Mouse (Mus musculus) megakaryocyte, embryonic 14.5 days (primary cell): ENCODE results near the gene Adcy5. TPM values are rescaled to one million over a fixed set of nuclear protein-coding genes. Genes with fewer than 3 reads are reported as not detected.

Source experiments
- H3K27me3 ChIP-seq: replicated peaks from 2 replicates; pipeline ENCODE3; 2012; ENCODE audit warnings: inconsistent platforms
- H3K36me3 ChIP-seq: replicated peaks from 2 replicates; pipeline ENCODE3; 2012; ENCODE audit warnings: low read length, inconsistent platforms, mixed read lengths
- H3K4me1 ChIP-seq: 2 replicates; pipeline ENCODE4 v1.6.1; 2012; ENCODE audit warnings: inconsistent platforms
- H3K4me3 ChIP-seq: replicated peaks from 2 replicates; pipeline ENCODE3; 2012; ENCODE audit warnings: moderate library complexity, mild to moderate bottlenecking, inconsistent platforms
- H3K9me3 ChIP-seq: 2 replicates; pipeline ENCODE4 v1.6.1; 2012; ENCODE audit warnings: inconsistent platforms
- FLI1 ChIP-seq: IDR thresholded peaks from 2 replicates; pipeline ENCODE4 v1.6.1; 2012; ENCODE audit warnings: low read length, inconsistent platforms, mixed read lengths
- GATA1 ChIP-seq: IDR thresholded peaks from 3 replicates; pipeline ENCODE4 v1.6.1; 2012; ENCODE audit warnings: mixed read lengths, low read length, inconsistent platforms, borderline replicate concordance
- polyA plus RNA-seq: library from polyadenylated mRNA; stranded (reverse); fragments of >175 nt; gene quantifications from 2 replicates; pipeline ENCODE4 v1.2.3, GENCODE M21; 2012; ENCODE audit warnings: low replicate concordance; ENCODE audit not compliant: insufficient read depth

Adcy5 gene
- polyA plus RNA-seq, 1 experiment = 3.9 TPM

GRCm38 (mm10) chr16:35306631-35307030, 152.0 kb downstream of the Adcy5 start:
- TF ChIP-seq GATA1 (no peak), FLI1 (no peak)
- Histone ChIP-seq H3K4me3 (no peak overlapping the region), H3K36me3 (peaks cover 42% of the 10 kb centered on the region), H3K9me3 (no peaks in the 10 kb centered on the region), H3K27me3 (no peaks in the 10 kb centered on the region), H3K4me1 (0 out of 2 replicates have a peak, but pooled peaks cover 4% of the 10 kb centered on the region)

GRCm38 (mm10) chr16:35307331-35307730, 152.7 kb downstream of the Adcy5 start:
- Histone ChIP-seq H3K27me3 (no peaks in the 10 kb centered on the region), H3K4me3 (no peak overlapping the region), H3K9me3 (no peaks in the 10 kb centered on the region), H3K4me1 (0 out of 2 replicates have a peak, but pooled peaks cover 4% of the 10 kb centered on the region), H3K36me3 (peaks cover 35% of the 10 kb centered on the region)
- TF ChIP-seq FLI1 (no peak), GATA1 (no peak)

- Histone ChIP-seq H3K4me3 (no peak overlapping the region), H3K36me3 (peaks cover 30% of the 10 kb centered on the region), H3K27me3 (no peaks in the 10 kb centered on the region), H3K4me1 (0 out of 2 replicates have a peak, but pooled peaks cover 4% of the 10 kb centered on the region), H3K9me3 (no peaks in the 10 kb centered on the region)
- TF ChIP-seq FLI1 = no peak
- no peak for TF ChIP-seq GATA1
Observed at GRCm38 (mm10) chr16:35308016-35308415, 153.3 kb downstream of the Adcy5 start.

- no peak overlapping the region for H3K4me3 ChIP-seq
- 0 out of 2 replicates have a peak, but pooled peaks cover 4% of the 10 kb centered on the region for H3K4me1 ChIP-seq
- H3K27me3 ChIP-seq = no peaks in the 10 kb centered on the region
- H3K9me3 ChIP-seq = no peaks in the 10 kb centered on the region
- no peak for TF ChIP-seq FLI1
- no peak for TF ChIP-seq GATA1
- peaks cover 29% of the 10 kb centered on the region for H3K36me3 ChIP-seq
Observed at GRCm38 (mm10) chr16:35308486-35309143, 153.9 kb downstream of the Adcy5 start.

- H3K9me3 ChIP-seq = no peaks in the 10 kb centered on the region
- 0 out of 2 replicates have a peak, but pooled peaks cover 4% of the 10 kb centered on the region for H3K4me1 ChIP-seq
- H3K4me3 ChIP-seq = no peak overlapping the region
- H3K36me3 ChIP-seq = peaks cover 24% of the 10 kb centered on the region
- TF ChIP-seq GATA1 = no peak
- H3K27me3 ChIP-seq = no peaks in the 10 kb centered on the region
Observed at GRCm38 (mm10) chr16:35309634-35310033, 155.0 kb downstream of the Adcy5 start.

- H3K36me3 ChIP-seq = peaks cover 16% of the 10 kb centered on the region
- H3K9me3 ChIP-seq = no peaks in the 10 kb centered on the region
- H3K4me3 ChIP-seq = no peak overlapping the region
- H3K27me3 ChIP-seq = no peaks in the 10 kb centered on the region
- H3K4me1 ChIP-seq = 0 out of 2 replicates have a peak, but pooled peaks cover 4% of the 10 kb centered on the region
- no peak for TF ChIP-seq GATA1
- no peak for TF ChIP-seq FLI1
Observed at GRCm38 (mm10) chr16:35310551-35311110, 156.0 kb downstream of the Adcy5 start.

- Histone ChIP-seq H3K36me3 (peaks cover 12% of the 10 kb centered on the region), H3K27me3 (no peaks in the 10 kb centered on the region), H3K4me3 (no peak overlapping the region), H3K4me1 (0 out of 2 replicates have a peak, but pooled peaks cover 3% of the 10 kb centered on the region), H3K9me3 (no peaks in the 10 kb centered on the region)
- TF ChIP-seq FLI1 (no peak), GATA1 (no peak)
Observed at GRCm38 (mm10) chr16:35311586-35311985, 156.9 kb downstream of the Adcy5 start.

- H3K36me3 ChIP-seq = peaks cover 12% of the 10 kb centered on the region
- no peak overlapping the region for H3K4me3 ChIP-seq
- H3K4me1 ChIP-seq = peaks cover 16% of the 10 kb centered on the region
Observed at GRCm38 (mm10) chr16:35315496-35315895, 160.8 kb downstream of the Adcy5 start.

GRCm38 (mm10) chr16:35316856-35317264, 162.2 kb downstream of the Adcy5 start:
- no peaks in the 10 kb centered on the region for H3K27me3 ChIP-seq
- no peak overlapping the region for H3K4me3 ChIP-seq
- no peak for TF ChIP-seq GATA1
- no peak for TF ChIP-seq FLI1
- peaks cover 16% of the 10 kb centered on the region for H3K4me1 ChIP-seq
- H3K9me3 ChIP-seq = no peaks in the 10 kb centered on the region
- H3K36me3 ChIP-seq = peaks cover 12% of the 10 kb centered on the region

More at GRCm38 (mm10) chr16:35315496-35315895, 160.8 kb downstream of the Adcy5 start:
- H3K27me3 ChIP-seq = no peaks in the 10 kb centered on the region
- TF ChIP-seq FLI1 (no peak), GATA1 (no peak)
- no peaks in the 10 kb centered on the region for H3K9me3 ChIP-seq

GRCm38 (mm10) chr16:35317460-35317859, 162.8 kb downstream of the Adcy5 start:
- H3K4me1 ChIP-seq = peaks cover 16% of the 10 kb centered on the region
- no peak for TF ChIP-seq FLI1
- no peaks in the 10 kb centered on the region for H3K27me3 ChIP-seq
- H3K4me3 ChIP-seq = no peak overlapping the region
- no peaks in the 10 kb centered on the region for H3K9me3 ChIP-seq
- H3K36me3 ChIP-seq = peaks cover 12% of the 10 kb centered on the region
